Mouse (Mus musculus): ENCODE measurements at regions not wholly inside any gene's neighbourhood (a gene's known extent, or its start where the extent isn't known, plus 50 kb on each side); places are given as distances from the start of the nearest gene placed in this dataset.

- H3K27me3 ChIP-seq (ENCODE audit: low read depth, poor library complexity, severe bottlenecking), result no peaks in the 10 kb centered on the region
- WGBS, result 88% methylated on average over 1 of the region's 1 CpGs
- H3K4me3 ChIP-seq, result no peak overlapping the region
- no peak for DNase-seq (ENCODE audit: low spot score)
- no peaks in the 10 kb centered on the region for H3K4me1 ChIP-seq
- H3K9me3 ChIP-seq (replicated peaks), result no peaks in the 10 kb centered on the region
- no peak overlapping the region for H3K27ac ChIP-seq
- H3K36me3 ChIP-seq, result no peaks in the 10 kb centered on the region
Measured at GRCm38 (mm10) chr1:194565574-194565973, 52.4 kb upstream of the Plxna2 start.

- Histone ChIP-seq H3K27me3 (ENCODE audit: low read depth, poor library complexity, severe bottlenecking) (no peaks in the 10 kb centered on the region), H3K36me3 (no peaks in the 10 kb centered on the region), H3K9me3 (replicated peaks) (no peaks in the 10 kb centered on the region), H3K4me1 (no peaks in the 10 kb centered on the region), H3K4me3 (no peak overlapping the region), H3K27ac (no peak overlapping the region)
- DNase-seq (ENCODE audit: low spot score), result no peak
- WGBS, result 84% methylated on average over 2 of the region's 2 CpGs
Measured at GRCm38 (mm10) chr1:194563946-194564345, 54.1 kb upstream of the Plxna2 start.

- no peaks in the 10 kb centered on the region for H3K36me3 ChIP-seq
- no peaks in the 10 kb centered on the region for H3K27me3 ChIP-seq (ENCODE audit: low read depth, poor library complexity, severe bottlenecking)
- no peak overlapping the region for H3K4me3 ChIP-seq
- H3K9me3 ChIP-seq (replicated peaks), result no peaks in the 10 kb centered on the region
- no peak overlapping the region for H3K27ac ChIP-seq
- 79% methylated on average over 1 of the region's 1 CpGs for WGBS
- H3K4me1 ChIP-seq, result no peaks in the 10 kb centered on the region
- no peak for DNase-seq (ENCODE audit: low spot score)
Measured at GRCm38 (mm10) chr1:194561098-194561497, 56.9 kb upstream of the Plxna2 start.

- DNase-seq (ENCODE audit: low spot score), result no peak
Measured at GRCm38 (mm10) chr1:194548661-194549060, 69.4 kb upstream of the Plxna2 start.

GRCm38 (mm10) chr1:194548243-194548642, 69.8 kb upstream of the Plxna2 start:
- H3K36me3 ChIP-seq, result no peaks in the 10 kb centered on the region
- no peaks in the 10 kb centered on the region for H3K4me1 ChIP-seq
- H3K4me3 ChIP-seq, result no peak overlapping the region
- H3K27ac ChIP-seq, result no peak overlapping the region
- DNase-seq (ENCODE audit: low spot score), result no peak
- 91% methylated on average over 1 of the region's 1 CpGs for WGBS
- H3K9me3 ChIP-seq (replicated peaks), result no peaks in the 10 kb centered on the region
- H3K27me3 ChIP-seq (ENCODE audit: low read depth, poor library complexity, severe bottlenecking), result no peaks in the 10 kb centered on the region

More at GRCm38 (mm10) chr1:194548661-194549060, 69.4 kb upstream of the Plxna2 start:
- no peaks in the 10 kb centered on the region for H3K9me3 ChIP-seq (replicated peaks)
- no peak overlapping the region for H3K27ac ChIP-seq
- no peak overlapping the region for H3K4me3 ChIP-seq
- no peaks in the 10 kb centered on the region for H3K36me3 ChIP-seq
- no peaks in the 10 kb centered on the region for H3K4me1 ChIP-seq
- no peaks in the 10 kb centered on the region for H3K27me3 ChIP-seq (ENCODE audit: low read depth, poor library complexity, severe bottlenecking)

- Histone ChIP-seq H3K27me3 (ENCODE audit: low read depth, poor library complexity, severe bottlenecking) (no peaks in the 10 kb centered on the region), H3K36me3 (no peaks in the 10 kb centered on the region), H3K4me1 (no peaks in the 10 kb centered on the region), H3K9me3 (replicated peaks) (no peaks in the 10 kb centered on the region), H3K27ac (no peak overlapping the region), H3K4me3 (no peak overlapping the region)
- WGBS, result 94% methylated on average over 2 of the region's 2 CpGs
- no peak for DNase-seq (ENCODE audit: low spot score)
Measured at GRCm38 (mm10) chr1:194540923-194541322, 77.1 kb upstream of the Plxna2 start.

GRCm38 (mm10) chr1:194527342-194528165, 90.5 kb upstream of the Plxna2 start:
- WGBS, result 92% methylated on average over 2 of the region's 2 CpGs
- no peak for DNase-seq (ENCODE audit: low spot score)

GRCm38 (mm10) chr1:194524976-194525375, 93.0 kb upstream of the Plxna2 start:
- no peaks in the 10 kb centered on the region for H3K27me3 ChIP-seq (ENCODE audit: low read depth, poor library complexity, severe bottlenecking)
- no peak overlapping the region for H3K4me3 ChIP-seq
- no peak for DNase-seq (ENCODE audit: low spot score)
- no peaks in the 10 kb centered on the region for H3K4me1 ChIP-seq
- H3K27ac ChIP-seq, result no peak overlapping the region
- no peaks in the 10 kb centered on the region for H3K9me3 ChIP-seq (replicated peaks)
- no peaks in the 10 kb centered on the region for H3K36me3 ChIP-seq
- 93% methylated on average over 2 of the region's 2 CpGs for WGBS

More at GRCm38 (mm10) chr1:194527342-194528165, 90.5 kb upstream of the Plxna2 start:
- H3K27ac ChIP-seq, result no peak overlapping the region
- no peaks in the 10 kb centered on the region for H3K36me3 ChIP-seq
- H3K4me3 ChIP-seq, result no peak overlapping the region
- H3K4me1 ChIP-seq, result no peaks in the 10 kb centered on the region
- no peaks in the 10 kb centered on the region for H3K27me3 ChIP-seq (ENCODE audit: low read depth, poor library complexity, severe bottlenecking)
- no peaks in the 10 kb centered on the region for H3K9me3 ChIP-seq (replicated peaks)

- no peak overlapping the region for H3K27ac ChIP-seq
Measured at GRCm38 (mm10) chr1:194521216-194521615, 96.8 kb upstream of the Plxna2 start.

GRCm38 (mm10) chr1:194519509-194520220, 98.4 kb upstream of the Plxna2 start:
- WGBS, result 85% methylated on average over 6 of the region's 6 CpGs
- no peak for DNase-seq (ENCODE audit: low spot score)
- H3K4me3 ChIP-seq, result no peak overlapping the region
- no peak overlapping the region for H3K27ac ChIP-seq
- no peaks in the 10 kb centered on the region for H3K27me3 ChIP-seq (ENCODE audit: low read depth, poor library complexity, severe bottlenecking)
- H3K36me3 ChIP-seq, result no peaks in the 10 kb centered on the region
- H3K9me3 ChIP-seq (replicated peaks), result no peaks in the 10 kb centered on the region
- H3K4me1 ChIP-seq, result no peaks in the 10 kb centered on the region

More at GRCm38 (mm10) chr1:194521216-194521615, 96.8 kb upstream of the Plxna2 start:
- Histone ChIP-seq H3K4me3 (no peak overlapping the region), H3K27me3 (ENCODE audit: low read depth, poor library complexity, severe bottlenecking) (no peaks in the 10 kb centered on the region), H3K36me3 (no peaks in the 10 kb centered on the region), H3K9me3 (replicated peaks) (no peaks in the 10 kb centered on the region), H3K4me1 (no peaks in the 10 kb centered on the region)
- DNase-seq (ENCODE audit: low spot score), result no peak
- WGBS, result 97% methylated on average over 2 of the region's 2 CpGs

GRCm38 (mm10) chr1:194516136-194516535, 101.9 kb upstream of the Plxna2 start:
- DNase-seq (ENCODE audit: low spot score), result no peak
- Histone ChIP-seq H3K4me3 (no peak overlapping the region), H3K4me1 (no peaks in the 10 kb centered on the region), H3K27me3 (ENCODE audit: low read depth, poor library complexity, severe bottlenecking) (no peaks in the 10 kb centered on the region), H3K9me3 (replicated peaks) (no peaks in the 10 kb centered on the region), H3K27ac (no peak overlapping the region), H3K36me3 (no peaks in the 10 kb centered on the region)
- WGBS, result 81% methylated on average over 1 of the region's 1 CpGs

GRCm38 (mm10) chr1:194508314-194508713, 109.7 kb upstream of the Plxna2 start:
- Histone ChIP-seq H3K4me3 (no peak overlapping the region), H3K9me3 (replicated peaks) (no peaks in the 10 kb centered on the region), H3K4me1 (peaks cover 4% of the 10 kb centered on the region; the same call in 1 of the 2 replicates), H3K36me3 (no peaks in the 10 kb centered on the region), H3K27me3 (ENCODE audit: low read depth, poor library complexity, severe bottlenecking) (no peaks in the 10 kb centered on the region), H3K27ac (no peak overlapping the region)
- DNase-seq (ENCODE audit: low spot score), result no peak
- WGBS, result 73% methylated on average over 1 of the region's 1 CpGs

GRCm38 (mm10) chr1:194505826-194506225, 112.2 kb upstream of the Plxna2 start:
- Histone ChIP-seq H3K9me3 (replicated peaks) (no peaks in the 10 kb centered on the region), H3K27me3 (ENCODE audit: low read depth, poor library complexity, severe bottlenecking) (no peaks in the 10 kb centered on the region), H3K4me3 (no peak overlapping the region), H3K4me1 (peaks cover 4% of the 10 kb centered on the region; the same call in 1 of the 2 replicates), H3K36me3 (no peaks in the 10 kb centered on the region), H3K27ac (no peak overlapping the region)
- 63% methylated on average over 3 of the region's 3 CpGs for WGBS
- DNase-seq (ENCODE audit: low spot score), result no peak
